Mouse (Mus musculus): ENCODE results near the gene Clec2d.

The Clec2d gene

GRCm38 (mm10) chr6:129224090-129224489, 43.7 kb downstream of the Clec2d start:
- DNase-seq (ENCODE audit: low read depth, low spot score) = no peak

GRCm38 (mm10) chr6:129225078-129225477, 44.7 kb downstream of the Clec2d start:
- DNase-seq (ENCODE audit: low read depth, low spot score) = no peak

GRCm38 (mm10) chr6:129228935-129229773, 48.7 kb downstream of the Clec2d start:
- no peak for DNase-seq (ENCODE audit: low read depth, low spot score)

- DNase-seq (ENCODE audit: low read depth, low spot score) = no peak
Observed at GRCm38 (mm10) chr6:129229774-129230578, 49.6 kb downstream of the Clec2d start.

- DNase-seq (ENCODE audit: low read depth, low spot score) = no peak
Observed at GRCm38 (mm10) chr6:129232005-129232841, 51.8 kb downstream of the Clec2d start.

- DNase-seq (ENCODE audit: low read depth, low spot score) = no peak
Observed at GRCm38 (mm10) chr6:129232842-129233205, 52.4 kb downstream of the Clec2d start.

- DNase-seq (ENCODE audit: low read depth, low spot score) = no peak
Observed at GRCm38 (mm10) chr6:129233366-129233954, 53.0 kb downstream of the Clec2d start.

GRCm38 (mm10) chr6:129233955-129234369, 53.5 kb downstream of the Clec2d start:
- DNase-seq (ENCODE audit: low read depth, low spot score) = no peak

GRCm38 (mm10) chr6:129234456-129235360, 54.3 kb downstream of the Clec2d start:
- DNase-seq (ENCODE audit: low read depth, low spot score) = no peak

- DNase-seq (ENCODE audit: low read depth, low spot score) = no peak
Observed at GRCm38 (mm10) chr6:129235855-129236461, 55.5 kb downstream of the Clec2d start.

All from embryo, embryonic 11.5 days (tissue).